Mouse (Mus musculus) gonadal fat pad, adult 2 months (tissue): Measurements from ENCODE around the gene Aipl1. TPM values are rescaled to one million over a fixed set of nuclear protein-coding genes. Genes with fewer than 3 reads are reported as not detected.

Experiments
- DNase-seq: peaks from one replicate; pipeline ENCODE4 v3.0.0-alpha.2; 2012; ENCODE audit warnings: low read depth
- polyA plus RNA-seq: library from polyadenylated mRNA; depleted of rRNA; stranded (reverse); fragments of >200 nt; gene quantifications from 2 replicates; pipeline ENCODE4 v1.2.3, GENCODE M21; 2012

Aipl1 gene
- polyA plus RNA-seq, 1 experiment = 0.11 TPM

DNA sequence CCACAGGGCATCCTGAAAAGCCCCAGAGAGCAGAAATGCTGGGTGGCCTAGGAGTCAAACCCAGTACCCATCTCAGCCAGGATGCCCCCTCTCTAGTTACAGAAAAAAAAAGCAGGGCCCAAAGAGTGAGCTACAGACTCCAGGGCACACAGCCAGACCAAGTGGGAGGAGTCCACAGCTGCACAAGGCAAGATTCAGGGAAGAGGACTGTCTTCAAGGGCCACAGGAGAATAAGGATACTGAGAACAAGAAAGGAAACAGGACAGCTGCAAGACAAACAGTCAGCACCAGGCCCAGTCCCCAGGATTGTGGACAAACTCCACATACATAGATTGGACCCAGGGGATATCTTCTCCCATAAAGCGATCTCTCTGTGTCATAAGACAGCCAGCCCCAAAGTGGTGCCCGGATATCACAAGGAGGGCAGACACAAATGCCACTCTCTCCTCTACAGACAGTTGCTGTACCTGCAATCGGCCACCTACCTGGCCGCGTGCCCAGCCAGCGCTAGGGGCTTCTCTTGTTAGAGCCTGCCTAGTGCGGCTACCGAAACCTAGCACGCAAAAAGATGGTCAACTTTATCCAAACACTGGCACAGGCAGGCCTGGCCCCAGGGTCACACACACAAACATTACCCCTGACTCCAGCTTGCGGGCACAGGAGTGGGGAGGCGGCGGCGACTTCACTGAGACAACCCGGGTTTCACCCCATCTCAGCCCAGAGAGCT is 13.0 kb upstream of the Aipl1 start:
- no peak for DNase-seq

DNA sequence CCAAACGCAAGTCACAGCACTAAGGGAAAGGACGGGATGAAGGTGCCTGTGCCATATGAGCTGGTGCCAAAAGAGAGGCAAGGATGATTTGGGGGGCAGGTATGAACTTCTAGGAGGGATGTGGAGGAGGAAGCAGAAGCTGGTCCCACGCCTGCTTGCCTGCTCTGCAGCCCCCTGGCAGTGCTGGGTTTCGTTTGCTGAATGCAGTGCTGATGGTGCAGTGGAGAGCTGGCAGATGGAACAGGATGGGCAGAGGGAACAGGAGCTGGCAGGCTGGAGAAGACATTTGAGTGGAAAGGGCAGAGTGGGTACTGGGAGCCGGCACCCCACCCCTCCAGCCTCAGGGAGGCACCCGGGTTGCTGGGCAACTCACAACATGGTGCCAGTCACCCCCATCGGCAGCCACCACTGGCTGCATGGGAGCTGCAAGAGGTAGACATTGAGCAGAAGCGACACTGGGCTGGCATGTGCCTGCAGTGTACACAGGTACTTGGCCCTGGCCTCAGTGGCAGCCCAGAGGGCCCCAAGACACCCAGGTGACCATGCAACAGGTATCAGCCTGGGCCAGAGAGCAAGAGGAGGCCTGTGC is 12.0 kb upstream of the Aipl1 start:
- no peak for DNase-seq

DNA sequence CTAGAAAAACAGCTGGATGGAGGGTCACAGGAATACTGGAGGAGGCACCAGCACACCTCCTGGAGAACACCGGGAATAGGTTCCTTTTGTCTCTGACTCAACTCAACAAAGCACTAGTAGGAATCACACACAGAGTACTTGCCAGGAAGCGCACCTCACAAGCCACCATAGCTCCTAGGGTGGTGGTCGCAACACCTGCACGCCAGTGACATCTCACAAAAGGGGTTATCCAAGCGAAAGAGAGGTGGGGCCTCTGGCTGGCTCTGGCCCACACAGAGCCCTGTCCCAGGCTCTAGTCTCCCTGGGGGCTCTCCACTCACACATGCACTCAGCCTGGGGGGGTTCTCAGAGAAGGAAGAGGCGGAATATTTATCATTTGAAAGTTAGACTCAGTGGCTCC is 11.4 kb upstream of the Aipl1 start:
- DNase-seq = no peak

DNA sequence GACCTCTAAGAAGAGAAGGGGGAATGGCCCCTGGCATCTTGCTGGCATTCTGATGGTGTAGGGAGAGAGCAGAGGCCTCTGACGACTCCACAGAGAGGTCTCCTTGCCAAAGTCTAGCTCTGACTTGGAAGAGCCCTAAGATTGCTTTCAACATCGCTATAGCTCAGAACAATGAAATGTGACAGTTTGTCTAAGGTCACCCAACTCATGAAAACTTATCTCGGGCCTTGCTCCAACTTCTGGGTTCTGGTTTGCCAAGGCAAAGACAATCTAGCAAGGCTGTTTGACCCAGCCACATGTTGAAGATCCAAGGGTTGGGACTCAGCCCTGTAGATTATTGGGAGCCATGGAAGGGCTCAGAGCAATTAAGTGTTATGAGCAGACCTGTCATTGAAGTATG is 6.9 kb upstream of the Aipl1 start:
- DNase-seq = no peak

DNA sequence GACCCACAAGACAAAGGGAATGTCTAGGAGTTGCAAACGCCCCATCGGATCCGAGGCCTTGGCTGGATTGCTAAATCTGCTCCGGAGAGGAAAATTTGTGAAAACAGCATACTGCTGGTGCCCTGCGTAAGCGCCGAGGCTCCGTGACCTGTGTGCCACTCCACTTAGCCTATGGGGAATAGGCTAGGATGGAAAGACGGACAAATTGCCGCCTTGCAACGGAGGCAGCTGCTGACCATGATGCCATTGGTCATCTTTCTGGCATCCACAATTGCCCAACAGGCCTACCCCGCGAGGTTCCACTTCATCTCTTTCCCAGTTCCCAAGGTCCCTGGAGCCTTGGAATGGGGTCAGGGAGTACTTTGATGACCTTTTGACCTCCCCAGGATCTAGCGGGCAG is 5.3 kb upstream of the Aipl1 start:
- no peak for DNase-seq

DNA sequence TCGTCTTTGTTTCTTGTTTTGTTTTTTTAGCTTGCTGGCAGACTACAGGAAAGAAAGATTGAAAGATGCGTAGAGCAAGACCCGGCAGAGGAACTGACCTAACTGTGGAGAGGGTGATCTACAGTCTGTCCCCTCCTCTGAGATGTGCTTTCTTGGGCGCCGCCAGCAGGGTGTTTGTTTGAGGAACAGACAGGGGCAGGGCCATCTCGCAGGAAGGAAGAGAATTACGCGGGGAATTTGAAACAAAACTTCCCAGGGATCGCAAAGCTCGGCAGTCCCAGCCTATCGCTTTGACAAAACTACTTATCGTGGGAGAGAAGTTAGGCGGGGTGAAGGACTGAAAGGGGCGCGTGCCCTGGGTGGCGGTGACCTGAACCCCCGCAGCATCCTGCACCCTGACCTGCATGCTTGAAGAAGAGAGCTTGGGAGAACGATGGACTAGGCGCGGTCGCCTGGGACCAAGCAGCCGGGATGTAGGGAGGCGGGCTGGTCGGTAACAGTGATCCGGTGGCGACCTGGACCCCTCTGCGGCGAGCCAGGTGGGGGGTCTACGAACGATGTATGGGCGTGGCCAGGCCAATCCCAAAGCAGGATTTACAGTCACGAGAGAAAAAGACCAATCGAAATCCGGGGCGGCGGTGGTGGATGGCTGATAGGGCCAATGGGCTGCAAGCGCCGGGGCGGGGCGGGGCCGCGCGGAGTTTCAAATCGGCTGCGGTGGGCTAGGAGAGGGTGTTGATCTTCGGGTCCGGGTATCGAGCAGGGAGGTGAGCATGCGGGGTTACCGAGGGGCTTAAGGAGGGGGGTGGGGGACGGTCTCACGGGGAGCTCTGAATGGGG is 4.7 kb upstream of the Aipl1 start, which contains the start of gene Pimreg:
Pimreg (plus strand) TSS at position 265 of the 840 bp plus-strand sequence.
- DNase-seq = no peak

DNA sequence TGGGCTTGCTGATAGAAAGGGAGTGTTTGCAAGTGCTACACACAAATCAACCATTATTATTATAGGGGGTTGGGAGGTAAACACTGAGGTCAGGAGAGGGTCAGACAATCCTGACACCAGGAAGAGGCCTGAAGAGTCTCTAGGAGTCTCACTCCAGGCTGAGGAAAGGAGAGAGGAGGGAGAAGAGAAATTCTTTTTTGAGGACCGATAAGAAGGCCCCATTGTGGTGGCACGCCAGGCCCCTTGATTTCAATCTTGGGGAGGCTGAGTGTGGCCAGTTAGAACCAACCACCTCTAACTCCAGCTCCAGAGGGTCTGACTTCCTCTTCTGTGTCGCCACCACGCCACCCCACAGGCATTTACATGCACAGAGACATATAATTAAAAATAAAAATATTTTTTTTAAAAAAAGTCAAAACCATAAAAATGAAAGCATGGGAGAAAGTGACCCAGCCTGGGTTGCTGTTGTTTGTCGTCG is 4.0 kb upstream of the Aipl1 start:
- DNase-seq = no peak

DNA sequence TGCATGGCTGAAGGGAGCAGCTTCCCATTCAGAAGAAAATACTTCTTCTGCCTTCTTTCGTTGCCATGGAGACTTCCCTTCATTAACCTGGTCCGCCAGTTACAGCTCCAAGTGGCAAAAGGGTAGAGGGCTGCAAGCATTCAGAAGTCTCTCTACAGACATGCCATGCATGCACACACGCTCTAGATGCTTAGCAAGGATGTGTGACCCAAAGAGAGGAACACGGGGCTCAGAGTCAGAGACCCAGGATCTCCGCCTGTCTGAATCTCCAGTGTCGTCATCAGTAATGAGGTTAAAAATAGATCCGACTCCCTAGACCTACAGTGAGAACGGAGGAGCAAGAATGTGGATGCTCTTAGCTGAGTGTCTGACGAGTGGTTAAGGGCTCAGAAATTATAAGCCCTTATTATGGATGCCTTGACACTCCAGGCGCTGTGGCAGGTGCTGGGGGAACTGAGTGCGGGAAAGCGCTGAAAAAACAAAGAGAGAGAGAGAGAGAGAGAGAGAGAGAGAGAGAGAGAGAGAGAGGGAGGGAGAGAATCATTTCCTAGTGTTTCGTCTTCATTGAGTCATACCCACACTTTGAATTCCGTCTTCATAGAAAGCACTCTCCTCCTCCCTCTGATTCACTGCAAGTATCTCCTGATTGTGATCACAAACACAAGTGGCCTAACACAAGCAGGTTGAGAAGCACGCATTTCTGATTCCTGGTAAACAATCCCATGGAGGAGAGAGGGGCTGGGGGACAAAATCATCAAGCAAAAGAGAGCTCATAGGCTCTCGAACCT is 2.5 kb upstream of the Aipl1 start:
- no peak for DNase-seq

DNA sequence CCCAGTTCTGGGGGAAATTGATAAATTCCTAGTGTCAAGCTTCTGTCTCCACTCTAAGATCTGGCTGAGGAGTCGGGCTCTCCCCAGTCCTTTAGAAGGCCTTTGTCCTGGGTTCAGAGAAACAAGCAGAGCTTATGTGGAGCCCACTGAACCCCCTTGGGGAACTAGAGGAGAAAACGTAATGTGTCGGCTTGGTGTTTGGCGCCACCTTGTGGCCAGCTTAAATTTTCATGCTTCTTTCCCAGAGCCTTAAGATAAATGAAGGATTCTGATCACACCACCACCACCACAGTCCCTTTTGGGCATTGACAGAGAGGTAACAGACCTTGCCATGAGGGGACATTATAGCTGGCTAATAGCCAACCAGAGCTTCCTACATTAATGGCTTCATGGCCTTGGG is 687 bp upstream of the Aipl1 start:
- DNase-seq = no peak

DNA sequence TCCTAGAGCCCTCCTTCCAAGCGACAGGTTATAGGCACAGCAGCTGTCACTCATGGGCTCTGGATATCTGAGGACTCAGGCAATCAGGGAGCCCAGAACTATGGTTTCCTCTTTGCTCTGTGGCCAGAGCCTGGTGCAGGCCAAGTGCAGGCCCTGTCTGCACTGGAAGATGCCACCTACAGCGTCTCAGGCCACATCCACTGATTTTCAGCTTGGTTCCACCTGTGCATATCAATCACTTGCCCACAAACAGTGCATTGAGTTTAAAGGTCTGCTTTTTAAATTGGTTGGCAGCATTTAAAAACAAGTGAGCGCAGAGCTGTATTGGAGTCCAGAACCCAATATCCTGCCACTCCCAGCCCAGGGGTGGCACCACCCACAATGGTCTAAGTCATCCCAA is 4.7 kb downstream of the Aipl1 start:
- DNase-seq = no peak

DNA sequence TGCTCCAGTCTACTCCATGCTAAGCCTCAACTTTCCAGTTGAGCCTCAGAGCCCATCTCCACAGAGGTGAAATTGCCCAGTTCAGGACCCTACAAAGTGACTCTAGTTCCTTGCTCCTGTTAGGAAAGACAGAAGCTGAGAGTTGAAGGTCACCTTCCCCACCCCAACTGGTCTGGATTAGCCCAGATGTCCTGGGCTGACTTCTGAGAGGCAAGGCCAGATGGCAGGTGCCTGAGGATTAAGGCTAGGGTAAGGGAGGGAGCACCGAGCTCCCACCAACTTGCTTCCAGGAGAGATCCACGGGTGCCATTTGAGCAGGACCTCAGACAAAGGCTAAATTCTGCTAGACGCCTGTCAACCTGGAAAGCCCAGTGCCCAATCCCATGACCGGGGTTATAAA is 5.2 kb downstream of the Aipl1 start:
- no peak for DNase-seq

DNA sequence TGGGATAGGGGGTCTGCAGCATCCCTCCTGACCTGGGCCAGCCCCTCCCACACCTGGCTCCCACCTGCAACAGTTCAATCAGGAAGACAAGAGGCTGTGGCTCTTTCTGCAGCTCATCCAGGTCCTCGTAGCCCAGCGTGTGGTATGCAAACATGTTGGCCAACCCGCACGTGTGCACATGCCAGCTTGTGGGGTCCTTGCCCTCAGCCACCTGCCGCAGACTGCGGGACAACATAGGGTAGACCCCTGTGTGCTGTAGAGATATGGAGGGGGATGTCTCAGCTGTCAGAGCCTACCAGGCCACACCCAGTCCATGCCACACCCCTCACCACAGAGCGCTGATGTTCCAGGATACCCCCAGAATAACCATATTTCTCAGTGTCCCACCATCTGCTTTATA is 6.0 kb downstream of the Aipl1 start:
- DNase-seq = no peak

DNA sequence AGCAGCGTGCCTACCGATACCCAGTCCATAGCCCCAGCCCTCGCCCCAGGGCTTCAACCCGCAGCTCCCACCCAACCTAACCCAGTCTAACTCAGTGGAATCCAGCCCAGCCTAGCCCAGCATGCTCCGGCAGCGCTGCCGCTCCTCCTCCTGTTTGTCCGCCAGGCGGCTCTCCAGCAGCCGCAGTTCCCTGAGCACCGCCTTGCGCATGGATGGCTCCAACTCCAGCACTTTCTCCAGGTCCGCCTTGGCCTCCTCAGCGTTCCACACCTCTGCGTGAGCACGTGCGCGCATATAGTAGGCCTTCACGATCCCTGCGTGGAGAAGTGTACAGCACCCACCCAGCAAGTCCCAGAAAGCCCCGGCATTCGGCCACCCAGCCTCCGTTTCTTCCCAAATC is 8.2 kb downstream of the Aipl1 start:
- no peak for DNase-seq

DNA sequence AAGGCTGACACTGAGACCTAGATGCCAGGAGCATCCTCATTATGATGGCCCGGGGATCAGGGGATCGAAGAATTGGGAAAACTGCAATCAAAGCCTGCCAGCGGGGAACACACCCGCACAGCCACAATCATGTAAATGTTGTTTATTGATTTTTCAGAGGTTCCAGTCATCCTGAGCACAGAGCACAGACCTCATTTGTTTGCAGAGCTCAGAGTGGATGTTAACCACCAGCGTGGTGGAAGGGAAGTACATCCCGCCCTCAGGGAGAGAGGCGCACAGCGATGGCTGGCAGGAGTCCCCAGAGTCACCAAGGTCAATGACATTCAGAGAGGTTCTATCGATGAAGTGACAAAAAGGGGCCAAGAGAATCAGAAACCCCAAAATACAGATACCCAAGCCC is 9.5 kb downstream of the Aipl1 start:
- no peak for DNase-seq

DNA sequence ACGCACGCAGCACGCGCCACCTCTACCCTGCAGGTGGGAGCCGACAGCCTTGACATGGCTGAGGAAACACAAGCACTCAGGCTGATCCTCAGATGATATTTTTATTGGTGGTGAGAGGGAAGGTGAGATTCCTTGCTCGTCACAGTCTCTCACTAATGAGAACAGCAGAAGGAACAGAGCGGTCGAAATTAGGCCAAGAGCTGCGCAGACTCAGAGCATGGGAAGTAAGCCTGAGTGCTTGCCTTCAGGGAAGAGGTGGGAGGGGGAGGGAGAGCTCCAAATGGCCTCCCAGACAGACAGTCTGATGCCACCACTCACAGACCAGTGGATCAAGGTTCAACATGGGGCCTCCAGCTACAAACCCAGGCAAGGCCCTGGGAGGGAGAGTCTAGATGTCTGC is 10.8 kb downstream of the Aipl1 start:
- DNase-seq = no peak

DNA sequence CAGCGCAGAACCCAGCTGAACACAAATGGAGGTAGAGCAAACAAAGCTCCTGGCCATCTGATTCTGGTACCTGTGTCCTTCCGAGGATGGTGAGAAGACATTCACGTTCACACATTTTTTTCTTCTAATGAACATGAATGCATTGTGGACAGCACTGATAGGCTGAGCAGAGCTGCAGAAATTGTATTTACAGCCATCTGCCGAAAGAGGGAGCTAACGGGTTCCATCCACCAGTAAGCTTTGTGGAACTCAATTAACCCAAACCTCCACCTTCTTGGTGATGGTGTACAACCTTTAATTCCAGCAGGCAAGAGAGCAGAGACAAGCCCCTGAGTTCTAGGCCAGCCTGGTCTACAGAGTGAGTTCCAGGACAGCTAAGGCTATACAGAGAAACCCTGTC is 11.5 kb downstream of the Aipl1 start:
- no peak for DNase-seq

DNA sequence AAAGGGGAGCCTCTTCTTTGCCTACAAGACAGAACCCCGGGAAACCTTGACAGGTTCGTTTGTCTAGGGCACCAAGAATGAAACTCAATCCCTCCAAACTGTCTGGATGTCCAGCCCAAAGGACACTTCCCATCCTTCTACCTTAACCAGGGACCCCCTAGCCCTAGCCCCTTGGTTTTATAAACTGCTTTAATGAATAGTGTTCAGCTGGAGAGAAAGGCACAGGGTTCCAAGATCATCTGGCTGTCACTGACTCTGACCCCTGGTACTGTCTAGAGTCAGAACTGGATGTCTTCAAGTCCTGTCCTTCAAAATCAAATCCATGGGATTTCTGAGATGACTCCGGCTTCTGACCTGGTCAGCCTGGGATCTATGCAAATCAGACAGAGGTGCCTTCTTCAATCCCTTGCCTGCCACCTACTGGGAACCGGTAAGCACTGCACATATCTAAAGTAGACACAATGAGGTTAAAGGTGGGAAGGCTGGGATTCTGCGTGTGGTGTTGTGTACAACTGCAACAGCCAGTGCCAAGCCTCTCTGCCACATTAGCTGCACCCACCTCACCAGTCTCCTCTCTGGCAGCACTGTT is 13.0 kb downstream of the Aipl1 start:
- DNase-seq = no peak

DNA sequence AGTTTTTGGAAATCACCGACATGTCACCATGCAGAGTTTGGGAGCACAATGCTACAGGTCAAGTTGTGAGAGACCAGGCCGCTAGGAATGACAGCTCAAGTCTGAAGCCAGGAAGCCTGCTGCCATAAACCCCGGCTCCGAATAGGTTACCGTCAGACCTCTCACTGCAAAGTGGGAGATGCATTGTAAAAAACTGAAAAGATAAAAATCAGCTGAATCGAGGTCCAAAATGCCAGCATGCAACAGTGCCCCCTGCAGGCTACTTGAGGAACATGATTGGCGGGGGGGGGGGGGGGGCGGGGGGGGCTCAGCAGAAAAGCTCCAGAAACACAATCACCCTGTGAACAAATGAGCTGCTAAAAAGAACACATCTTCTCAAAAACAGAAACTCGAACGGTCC is 13.7 kb downstream of the Aipl1 start:
- DNase-seq = no peak

DNA sequence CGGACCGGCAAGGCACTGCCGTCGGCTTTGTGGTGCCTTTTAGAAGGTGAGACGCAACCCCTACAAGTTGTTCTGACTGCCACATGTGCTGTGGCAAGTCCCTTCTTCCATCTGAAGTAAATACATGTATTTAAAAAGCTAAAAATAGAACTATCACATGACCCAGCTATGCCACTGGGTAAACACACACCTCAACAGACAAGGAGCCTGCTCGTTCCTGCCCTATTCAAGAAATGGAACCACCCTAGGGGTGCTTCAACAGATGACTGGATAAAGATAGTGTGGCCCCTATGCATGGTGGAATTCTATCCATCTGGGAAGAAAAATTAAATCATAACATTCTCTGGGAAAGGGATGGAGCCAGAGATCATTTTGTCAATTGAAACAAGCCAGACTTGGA is 14.5 kb downstream of the Aipl1 start:
- DNase-seq = no peak

DNA sequence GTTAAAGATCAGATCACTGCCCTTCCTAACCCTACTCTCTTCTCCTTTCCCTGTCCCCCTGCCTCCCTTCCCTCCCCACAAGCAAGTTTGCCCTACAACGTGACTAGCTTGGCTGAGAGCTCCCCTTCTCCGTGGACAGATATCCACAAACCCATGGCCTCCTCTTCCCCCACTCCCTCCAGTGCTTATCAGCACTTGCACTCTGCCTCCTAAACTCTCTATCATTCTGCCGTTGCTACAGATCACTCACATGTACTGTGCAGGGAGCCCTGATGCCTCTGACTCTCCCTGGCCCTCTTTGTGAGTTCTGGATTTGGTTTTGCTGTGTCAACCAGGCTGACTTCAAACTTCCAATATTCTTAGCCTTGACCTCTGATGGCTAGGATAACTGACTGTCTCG is 16.3 kb downstream of the Aipl1 start:
- no peak for DNase-seq

DNA sequence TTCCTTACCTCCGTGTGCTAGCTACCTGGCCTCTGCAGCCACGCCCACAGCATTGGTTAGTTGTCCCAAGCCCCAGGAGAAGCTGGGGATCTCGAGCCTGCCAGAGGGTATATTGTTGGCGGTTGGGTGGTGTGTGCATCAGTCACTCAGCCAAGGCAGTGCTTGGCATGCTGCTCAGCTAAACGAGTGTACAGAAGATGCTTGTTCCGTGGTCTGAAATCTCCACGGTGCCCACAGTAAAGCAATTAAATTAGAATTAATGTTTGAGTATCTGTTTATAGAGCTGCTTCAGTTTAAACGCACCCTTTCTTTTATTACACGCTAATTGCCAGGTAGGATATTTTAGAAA is 20.1 kb downstream of the Aipl1 start:
- no peak for DNase-seq
